Mouse (Mus musculus): ENCODE measurements around the gene Dars.

- no peak for TF ChIP-seq CTCF (IDR thresholded peaks at IDR 0.05; ENCODE audit: low read depth)
- 0 out of 2 replicates have a peak, but pooled peaks have one; percentile 30 for TF ChIP-seq EP300 (IDR thresholded peaks at IDR 0.05; ENCODE audit: low read depth)
Measured at GRCm38 (mm10) chr1:128456844-128457445, 39.8 kb upstream of the Dars start.
